Mouse (Mus musculus) embryonic facial prominence, embryonic 11.5 days (tissue): ENCODE results near the gene Rnf11. TPM values are rescaled to one million over a fixed set of nuclear protein-coding genes. Genes with fewer than 3 reads are reported as not detected.

ENCODE experiments used
- ATAC-seq: fragments of 200-750 bp; cut with Nextera tagmentation; replicated peaks from 2 replicates; pipeline ENCODE4 v1.8.0; 2017; ENCODE audit warnings: low read depth; ENCODE audit not compliant: insufficient number of reproducible peaks, low FRiP score, low TSS enrichment
- DNase-seq: peaks from one replicate; pipeline ENCODE4 v3.0.0-alpha.2; 2015; ENCODE audit warnings: low spot score
- H3K27ac ChIP-seq: fragments of 300-500 bp; sonication (generic); replicated peaks from 2 replicates; pipeline ENCODE4 v1.5.1; 2014; ENCODE audit warnings: mild to moderate bottlenecking, low read depth, low read length, control low read depth
- H3K27me3 ChIP-seq: fragments of 300-500 bp; sonication (generic); 2 replicates; pipeline ENCODE4 v1.6.1; 2014; ENCODE audit warnings: mild to moderate bottlenecking, low read length, moderate library complexity, mixed read lengths; ENCODE audit not compliant: control insufficient read depth, insufficient read depth
- H3K36me3 ChIP-seq: fragments of 300-500 bp; sonication (generic); replicated peaks from 2 replicates; pipeline ENCODE4 v1.6.1; 2014; ENCODE audit warnings: low read depth, mild to moderate bottlenecking, low read length, moderate library complexity, mixed read lengths; ENCODE audit not compliant: control insufficient read depth, insufficient read depth
- H3K4me1 ChIP-seq: fragments of 300-500 bp; sonication (generic); 2 replicates; pipeline ENCODE4 v1.6.1; 2014; ENCODE audit warnings: low read length, mixed read lengths; ENCODE audit not compliant: control insufficient read depth, insufficient read depth
- H3K4me2 ChIP-seq: fragments of 300-500 bp; sonication (generic); 2 replicates; pipeline ENCODE4 v1.6.1; 2014; ENCODE audit warnings: low read depth, mild to moderate bottlenecking, control low read depth, low read length, moderate library complexity
- H3K4me3 ChIP-seq: fragments of 300-500 bp; sonication (generic); 2 replicates; pipeline ENCODE4 v1.5.1; 2014; ENCODE audit warnings: low read depth, low read length, control low read depth
- H3K9ac ChIP-seq: fragments of 300-500 bp; sonication (generic); replicated peaks from 2 replicates; pipeline ENCODE4 v1.6.1; 2014; ENCODE audit warnings: mild to moderate bottlenecking, control low read depth, low read length
- H3K9me3 ChIP-seq: fragments of 300-500 bp; sonication (generic); replicated peaks from 2 replicates; pipeline ENCODE4 v1.6.1; 2016; ENCODE audit warnings: mild to moderate bottlenecking, low read length, inconsistent platforms, mixed read lengths; ENCODE audit not compliant: control insufficient read depth
- WGBS: fragments of 180-500 bp; shearing (Covaris S2); extraction: QIAGEN DNeasy Blood & Tissue Kit; methylation state at CpG from one replicate; pipeline ENCODE4 v1.1.7; 2014; 5-methylcytosine and 5-hydroxymethylcytosine counted together
- polyA plus RNA-seq: library from polyadenylated mRNA; unstranded; fragments of >200 nt; fragmentation: Nextera tagmentation; extraction: Ambion mirVana; gene quantifications from 2 replicates; pipeline ENCODE4 v1.2.1, GENCODE M21; 2014

The Rnf11 gene
- polyA plus RNA-seq, 1 experiment from 2014 or later, result 50.8 TPM

DNA sequence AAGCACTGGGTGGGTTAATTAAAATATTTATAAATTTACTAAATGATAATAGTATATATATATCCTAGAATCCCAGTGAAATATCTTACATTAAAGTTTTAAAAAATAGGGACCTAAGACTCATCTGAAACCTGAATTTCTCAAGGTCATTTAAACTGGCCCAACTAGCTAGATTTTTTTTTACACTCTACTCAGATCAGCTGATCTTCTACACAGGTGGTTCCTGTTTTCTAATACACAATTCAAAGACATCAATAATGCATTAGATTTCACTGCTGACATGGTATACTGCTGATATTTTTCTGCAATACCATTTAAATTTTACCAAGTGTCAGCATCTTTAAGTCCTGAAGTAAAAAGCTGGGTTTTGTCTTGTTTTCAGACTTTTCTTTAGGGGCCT is 20.6 kb downstream of the Rnf11 start:
- H3K36me3 ChIP-seq, result no peaks in the 10 kb centered on the region
- no peaks in the 10 kb centered on the region for H3K4me1 ChIP-seq

GRCm38 (mm10) chr4:109460421-109461179 is 23.9 kb downstream of the Rnf11 start:
- Histone ChIP-seq H3K36me3 (no peaks in the 10 kb centered on the region), H3K9ac (no peak overlapping the region), H3K4me2 (no peak overlapping the region), H3K27me3 (no peaks in the 10 kb centered on the region), H3K27ac (no peak overlapping the region), H3K9me3 (no peaks in the 10 kb centered on the region), H3K4me3 (no peak overlapping the region), H3K4me1 (no peaks in the 10 kb centered on the region)
- DNase-seq, result peak; percentile 6
- ATAC-seq, result no peak
- WGBS, result 69% methylated on average over 3 of the region's 3 CpGs

More for the DNA sequence above, 20.6 kb downstream of the Rnf11 start:
- no peak overlapping the region for H3K27ac ChIP-seq
- no peak overlapping the region for H3K4me2 ChIP-seq
- DNase-seq (no peak), ATAC-seq (no peak)
- no peaks in the 10 kb centered on the region for H3K9me3 ChIP-seq
- H3K27me3 ChIP-seq, result no peaks in the 10 kb centered on the region
- no peak overlapping the region for H3K4me3 ChIP-seq
- H3K9ac ChIP-seq, result no peak overlapping the region

DNA sequence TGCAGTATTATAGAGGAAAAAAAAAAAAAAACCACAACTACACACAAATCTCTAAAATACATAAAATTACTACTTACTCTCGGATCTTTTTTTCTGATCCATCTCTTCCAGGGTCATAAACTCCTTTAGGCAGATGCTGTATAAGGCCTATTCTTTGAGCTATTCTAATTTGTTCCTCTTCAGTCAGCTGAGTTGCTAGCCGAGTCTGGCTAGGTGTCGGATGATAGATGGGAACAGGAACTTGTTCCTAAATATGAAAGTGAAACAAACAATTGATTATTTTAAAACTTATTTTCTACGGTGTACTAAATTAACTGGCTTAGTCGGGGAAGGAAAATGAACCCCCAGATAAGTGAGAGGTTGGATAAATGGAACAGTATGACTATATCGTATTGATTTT is 27.7 kb downstream of the Rnf11 start:
- no peak overlapping the region for H3K4me3 ChIP-seq
- no peak overlapping the region for H3K9ac ChIP-seq
- no peaks in the 10 kb centered on the region for H3K27me3 ChIP-seq
- no peaks in the 10 kb centered on the region for H3K9me3 ChIP-seq
- no peaks in the 10 kb centered on the region for H3K36me3 ChIP-seq
- no peak overlapping the region for H3K27ac ChIP-seq
- no peak overlapping the region for H3K4me2 ChIP-seq
- WGBS, result 92% methylated on average over 6 of the region's 6 CpGs
- no peaks in the 10 kb centered on the region for H3K4me1 ChIP-seq
- ATAC-seq (no peak), DNase-seq (no peak)

DNA sequence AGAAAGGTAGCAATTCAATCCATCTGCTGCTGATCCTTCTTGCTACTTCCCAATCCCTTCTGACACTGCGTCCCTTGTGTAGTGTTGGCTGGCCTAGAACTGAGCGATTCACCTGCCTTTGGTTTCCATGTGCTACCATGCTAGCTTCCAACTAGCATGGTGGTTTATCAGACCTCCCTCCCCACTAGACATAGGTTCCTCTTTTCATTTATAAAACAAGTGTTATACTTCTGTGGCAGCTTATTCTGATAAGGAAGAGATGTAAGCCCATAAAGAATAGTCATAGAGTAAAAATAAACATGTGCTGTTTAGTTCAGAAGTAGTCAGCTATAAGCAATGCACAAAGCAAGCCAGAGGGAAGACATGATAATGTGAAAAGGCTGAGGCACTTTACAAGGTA is 36.0 kb downstream of the Rnf11 start:
- H3K36me3 ChIP-seq, result no peaks in the 10 kb centered on the region
- H3K4me3 ChIP-seq, result no peak overlapping the region
- ATAC-seq (no peak), DNase-seq (no peak)
- H3K9me3 ChIP-seq, result no peaks in the 10 kb centered on the region
- WGBS, result 97% methylated on average over 2 of the region's 2 CpGs
- H3K4me2 ChIP-seq, result no peak overlapping the region
- H3K27me3 ChIP-seq, result no peaks in the 10 kb centered on the region
- no peak overlapping the region for H3K27ac ChIP-seq
- no peak overlapping the region for H3K9ac ChIP-seq
- no peaks in the 10 kb centered on the region for H3K4me1 ChIP-seq

DNA sequence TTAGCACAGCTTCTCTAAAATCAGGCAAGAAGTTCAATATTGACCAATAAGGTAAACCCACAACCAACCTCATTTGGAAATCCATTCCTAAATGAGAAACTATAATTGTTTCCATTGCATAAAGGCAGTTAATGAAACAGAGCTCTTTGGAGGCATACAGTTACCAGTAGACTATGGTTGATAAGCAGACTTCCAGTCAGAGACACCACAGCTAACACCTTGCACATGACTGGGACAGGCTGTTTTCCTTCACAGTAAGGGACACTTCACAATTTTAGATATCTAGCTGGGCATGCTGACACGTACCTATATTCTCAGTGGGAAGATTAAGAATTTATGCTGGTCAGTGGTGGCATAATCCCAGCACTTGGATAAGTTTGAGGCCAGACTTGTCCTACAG is 38.6 kb downstream of the Rnf11 start:
- Histone ChIP-seq H3K9ac (no peak overlapping the region), H3K27me3 (no peaks in the 10 kb centered on the region), H3K27ac (no peak overlapping the region), H3K4me1 (no peaks in the 10 kb centered on the region), H3K4me2 (no peak overlapping the region), H3K36me3 (no peaks in the 10 kb centered on the region), H3K9me3 (no peaks in the 10 kb centered on the region), H3K4me3 (no peak overlapping the region)
- no peak for ATAC-seq
- WGBS, result 97% methylated on average over 1 of the region's 1 CpGs
- no peak for DNase-seq

GRCm38 (mm10) chr4:109445397-109445796 is 39.1 kb downstream of the Rnf11 start:
- Histone ChIP-seq H3K9me3 (no peaks in the 10 kb centered on the region), H3K4me3 (no peak overlapping the region), H3K27me3 (no peaks in the 10 kb centered on the region), H3K36me3 (no peaks in the 10 kb centered on the region), H3K9ac (no peak overlapping the region), H3K27ac (no peak overlapping the region), H3K4me1 (no peaks in the 10 kb centered on the region), H3K4me2 (no peak overlapping the region)
- ATAC-seq (no peak), DNase-seq (no peak)
- 85% methylated on average over 2 of the region's 2 CpGs for WGBS

DNA sequence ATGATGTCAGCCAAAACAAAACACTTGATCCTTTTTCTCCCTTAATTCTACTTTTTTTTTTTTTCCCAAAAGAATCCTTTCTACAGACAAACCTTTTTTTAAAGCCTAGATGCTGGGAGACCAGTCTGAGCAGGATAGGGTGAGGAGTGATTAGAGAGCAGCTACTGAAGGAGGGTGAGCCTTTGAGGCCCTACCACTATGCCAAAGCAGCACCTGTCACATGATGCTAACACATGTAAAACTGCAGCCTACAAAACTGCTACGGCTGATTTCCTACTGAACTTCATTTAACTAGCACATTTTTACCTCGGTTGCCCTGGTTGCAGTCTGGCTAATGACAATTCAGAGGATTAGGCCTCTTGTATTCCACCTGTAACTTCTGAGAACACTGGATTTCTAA is 39.6 kb downstream of the Rnf11 start:
- Histone ChIP-seq H3K4me1 (no peaks in the 10 kb centered on the region), H3K4me3 (no peak overlapping the region), H3K4me2 (no peak overlapping the region), H3K27ac (no peak overlapping the region), H3K36me3 (no peaks in the 10 kb centered on the region), H3K27me3 (no peaks in the 10 kb centered on the region), H3K9ac (no peak overlapping the region), H3K9me3 (no peaks in the 10 kb centered on the region)
- 81% methylated on average over 2 of the region's 2 CpGs for WGBS
- ATAC-seq (no peak), DNase-seq (no peak)

DNA sequence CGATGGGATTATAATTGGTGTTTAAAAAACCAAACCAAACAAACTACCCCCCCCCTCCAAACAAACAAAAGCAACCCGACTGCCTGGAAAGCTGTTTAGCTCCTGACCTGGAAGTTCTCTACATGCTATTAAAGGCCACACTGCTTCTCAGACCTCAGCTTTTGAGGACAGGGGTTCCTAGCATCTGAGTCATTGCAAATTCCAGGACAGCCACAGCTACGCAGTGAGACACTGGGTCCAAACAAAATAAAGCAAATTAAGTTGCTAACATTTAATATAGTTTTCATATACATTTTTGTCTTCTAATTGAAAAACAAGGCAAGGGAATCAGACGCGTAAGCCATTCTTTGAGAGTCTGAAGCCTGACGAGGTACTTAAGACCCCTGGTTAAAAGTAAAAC is 40.1 kb downstream of the Rnf11 start:
- H3K4me2 ChIP-seq, result no peak overlapping the region
- no peak overlapping the region for H3K9ac ChIP-seq
- ATAC-seq (no peak), DNase-seq (no peak)
- no peaks in the 10 kb centered on the region for H3K27me3 ChIP-seq
- no peak overlapping the region for H3K4me3 ChIP-seq
- H3K4me1 ChIP-seq, result no peaks in the 10 kb centered on the region
- no peaks in the 10 kb centered on the region for H3K36me3 ChIP-seq
- H3K27ac ChIP-seq, result no peak overlapping the region
- WGBS, result 83% methylated on average over 6 of the region's 6 CpGs
- no peaks in the 10 kb centered on the region for H3K9me3 ChIP-seq
